Mouse (Mus musculus) kidney, postnatal 10 days (tissue): ENCODE measurements around the gene Paip2b.
"Not testable (repeated sequence)": the region's sequence is repeated elsewhere in the genome, so short reads cannot be mapped to it uniquely, and the experiment has no call there.

Experiments used
- DNase-seq: peaks from one replicate; pipeline ENCODE4 v3.0.0; 2021; ENCODE audit warnings: mixed read lengths

Paip2b gene

GRCm38 (mm10) chr6:83796686-83797085 lies 34.9 kb downstream of the Paip2b start:
- DNase-seq: peak; percentile 28

- DNase-seq: peak; percentile 42
Measured at GRCm38 (mm10) chr6:83795492-83795900, 36.0 kb downstream of the Paip2b start.

GRCm38 (mm10) chr6:83794760-83795296 lies 36.7 kb downstream of the Paip2b start, which contains the start of gene Nagk:
TSS of gene Nagk (plus strand) at chr6:83794982.
- peak; percentile 96 for DNase-seq

- no peak for DNase-seq
Measured at GRCm38 (mm10) chr6:83791251-83791890, 40.2 kb downstream of the Paip2b start.

- not testable (repeated sequence) for DNase-seq
Measured at GRCm38 (mm10) chr6:83790533-83790932, 41.0 kb downstream of the Paip2b start.

- no peak for DNase-seq
Measured at GRCm38 (mm10) chr6:83788554-83788953, 43.0 kb downstream of the Paip2b start.

- no peak for DNase-seq
Measured at GRCm38 (mm10) chr6:83786426-83786825, 45.1 kb downstream of the Paip2b start.

- peak; percentile 73 for DNase-seq
Measured at GRCm38 (mm10) chr6:83779026-83779425, 52.5 kb downstream of the Paip2b start.

- no peak for DNase-seq
Measured at GRCm38 (mm10) chr6:83778306-83778705, 53.2 kb downstream of the Paip2b start.

- peak; percentile 94 for DNase-seq
Measured at GRCm38 (mm10) chr6:83775638-83776293, 55.8 kb downstream of the Paip2b start, which contains the start of gene Tex261. TSS of gene Tex261 (minus strand) at chr6:83775813.

GRCm38 (mm10) chr6:83774781-83775563 lies 56.6 kb downstream of the Paip2b start:
- peak; percentile 34 for DNase-seq

- DNase-seq: no peak
Measured at GRCm38 (mm10) chr6:83774126-83774525, 57.4 kb downstream of the Paip2b start.

GRCm38 (mm10) chr6:83768485-83768884 lies 63.1 kb downstream of the Paip2b start:
- DNase-seq: no peak

GRCm38 (mm10) chr6:83766982-83767381 lies 64.6 kb downstream of the Paip2b start:
- DNase-seq: no peak

- DNase-seq: peak; percentile 64
Measured at GRCm38 (mm10) chr6:83762880-83763431, 68.6 kb downstream of the Paip2b start.

- no peak for DNase-seq
Measured at GRCm38 (mm10) chr6:83762344-83762743, 69.2 kb downstream of the Paip2b start, which contains the start of gene Ankrd53. TSS of gene Ankrd53 (plus strand) at chr6:83762644.

- no peak for DNase-seq
Measured at GRCm38 (mm10) chr6:83756051-83756450, 75.5 kb downstream of the Paip2b start.
